Mouse (Mus musculus): ENCODE measurements at regions not wholly inside any gene's neighbourhood (a gene's known extent, or its start where the extent isn't known, plus 50 kb on each side); places are given as distances from the start of the nearest gene placed in this dataset.

DNA sequence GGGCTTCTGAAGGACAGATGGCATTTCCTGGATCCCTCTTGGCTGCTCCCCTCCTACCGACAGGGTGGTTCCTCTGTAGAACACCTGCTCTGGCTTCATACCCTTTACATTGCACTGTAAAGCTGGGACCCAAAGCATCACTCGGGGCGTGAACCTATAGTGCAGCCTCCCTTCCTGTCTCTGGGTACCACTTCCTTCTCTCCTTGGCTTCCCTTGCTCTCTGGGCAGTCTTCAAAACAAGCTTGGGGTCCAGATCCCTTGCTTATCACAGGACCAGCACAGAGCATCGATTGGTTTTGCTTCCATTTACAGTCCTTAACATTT lies 346.4 kb downstream of the Rnf144a start:
- no peak for DNase-seq (ENCODE audit: low spot score)

DNA sequence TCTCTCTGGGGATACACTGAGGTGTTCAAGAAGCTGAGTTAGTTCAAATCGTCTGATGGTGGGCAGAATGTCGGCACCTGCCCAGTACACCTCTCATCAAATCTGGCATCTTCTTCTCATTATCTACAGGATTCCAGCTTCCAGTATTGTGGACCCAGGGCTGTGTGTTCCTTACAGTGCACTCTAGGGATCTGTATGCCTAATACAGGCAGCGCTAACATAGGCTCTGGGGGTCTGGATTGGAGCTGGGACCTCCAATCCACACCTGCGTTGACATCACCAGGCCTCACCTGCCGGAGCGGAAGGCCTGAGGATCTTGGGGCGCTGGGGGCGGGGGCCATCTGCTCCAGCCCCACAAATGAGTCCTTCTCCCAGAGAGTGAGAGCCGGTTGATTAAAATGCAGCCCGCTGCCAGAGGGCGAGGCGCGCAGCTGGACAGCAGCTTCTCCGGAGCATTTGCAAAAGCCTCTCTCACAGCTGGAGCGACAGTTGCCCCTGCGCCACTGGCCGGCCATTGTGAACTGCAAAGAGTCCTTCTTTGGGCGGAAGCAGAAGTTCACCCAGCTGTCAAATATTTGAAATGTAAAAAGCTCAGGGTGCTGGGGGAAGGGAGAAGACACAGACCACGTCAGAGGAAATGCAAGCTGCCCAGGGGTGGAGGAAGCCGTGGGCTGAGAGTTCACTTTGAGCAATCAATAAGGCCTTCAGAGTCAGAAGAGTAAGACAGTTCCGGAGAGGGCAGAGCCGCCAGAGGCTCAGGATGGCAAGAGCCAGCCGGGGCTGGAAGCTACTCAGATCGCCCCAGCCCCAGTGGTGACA lies 347.0 kb downstream of the Rnf144a start:
- no peak for DNase-seq (ENCODE audit: low spot score)

DNA sequence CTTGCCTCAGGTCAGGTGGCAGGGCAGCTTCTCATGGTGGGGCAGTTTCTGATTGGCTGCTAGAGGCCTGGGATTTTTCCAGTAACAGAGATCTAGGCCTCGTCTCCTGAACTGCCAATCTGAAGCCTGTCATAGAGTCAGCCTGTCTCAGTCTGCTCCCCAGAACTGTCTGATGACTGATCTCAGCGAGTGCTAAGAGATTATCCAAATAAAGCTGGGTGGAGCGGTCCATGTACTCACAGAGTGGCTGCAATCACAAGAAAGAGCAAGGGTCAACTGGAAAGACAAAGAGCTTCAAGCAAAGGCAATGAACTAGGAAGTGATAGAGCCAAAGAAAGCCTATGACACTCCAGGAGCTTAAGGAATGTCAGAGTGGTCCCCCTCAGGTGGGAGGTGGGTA lies 354.7 kb downstream of the Rnf144a start:
- no peak for DNase-seq (ENCODE audit: low spot score)

DNA sequence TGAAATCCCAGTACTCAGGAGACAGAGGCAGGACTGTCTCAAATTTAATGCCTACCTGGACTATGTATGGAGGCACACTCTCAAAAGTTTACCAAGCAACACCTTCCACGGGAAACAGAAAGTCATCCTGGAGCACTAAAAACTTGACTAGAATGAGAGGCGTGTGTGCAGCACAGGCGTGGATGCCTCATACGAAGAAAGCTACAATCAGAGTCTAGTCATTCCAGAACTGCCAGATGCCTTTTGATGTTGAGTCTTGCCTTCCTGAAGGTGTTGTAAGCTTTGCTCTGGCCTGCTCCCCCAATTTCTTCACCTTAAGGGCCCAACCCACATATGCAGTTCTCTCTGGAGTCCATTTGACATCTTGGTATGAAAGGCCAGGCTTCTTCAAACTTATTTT lies 356.0 kb downstream of the Rnf144a start:
- DNase-seq (ENCODE audit: low spot score) = no peak

DNA sequence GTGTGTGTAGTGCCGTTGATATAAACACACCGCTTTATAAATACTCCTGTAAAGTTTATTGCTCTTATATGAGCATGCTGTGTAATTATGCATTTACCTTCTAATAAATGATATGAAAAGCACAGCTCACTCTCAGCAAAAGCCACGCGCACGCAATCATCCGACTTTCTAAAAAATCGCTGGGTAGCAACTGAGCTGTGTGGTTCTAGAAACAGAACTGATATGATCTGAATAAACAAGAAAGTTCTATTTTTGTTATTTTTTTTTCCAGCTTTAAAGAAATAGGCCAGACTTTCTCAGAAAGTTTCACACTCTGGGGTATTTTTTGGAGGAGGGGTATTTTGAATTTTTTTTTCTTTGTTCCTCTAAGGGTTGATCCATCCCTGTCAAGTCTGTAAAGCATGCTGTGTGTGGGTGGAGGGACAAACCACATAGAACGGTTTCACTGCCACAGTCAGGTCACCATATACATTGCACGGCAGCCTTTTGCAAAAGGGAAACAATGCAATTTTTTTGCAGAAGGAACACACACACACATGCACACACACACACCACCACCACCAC lies 357.5 kb downstream of the Rnf144a start:
- no peak for DNase-seq (ENCODE audit: low spot score)

DNA sequence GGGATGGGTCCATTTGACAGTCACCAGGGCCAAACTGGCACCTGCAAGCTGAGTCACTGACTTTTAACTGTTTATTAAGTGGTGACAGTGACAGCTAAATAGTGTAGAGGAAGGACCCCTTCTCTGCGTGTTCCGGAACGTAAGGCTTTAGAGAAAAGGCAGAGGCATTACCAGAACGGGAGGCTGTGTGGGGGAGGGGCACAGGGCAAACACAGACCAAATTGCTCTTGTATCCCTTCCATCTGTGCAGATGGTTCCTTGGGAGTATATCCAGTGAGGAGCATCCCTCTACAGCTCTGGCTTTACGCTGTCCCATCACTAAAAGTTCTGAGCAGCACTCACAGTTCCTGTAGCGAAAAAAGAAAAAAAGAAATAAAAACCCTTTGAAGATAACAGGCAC lies 368.1 kb downstream of the Rnf144a start:
- no peak for DNase-seq (ENCODE audit: low spot score)

DNA sequence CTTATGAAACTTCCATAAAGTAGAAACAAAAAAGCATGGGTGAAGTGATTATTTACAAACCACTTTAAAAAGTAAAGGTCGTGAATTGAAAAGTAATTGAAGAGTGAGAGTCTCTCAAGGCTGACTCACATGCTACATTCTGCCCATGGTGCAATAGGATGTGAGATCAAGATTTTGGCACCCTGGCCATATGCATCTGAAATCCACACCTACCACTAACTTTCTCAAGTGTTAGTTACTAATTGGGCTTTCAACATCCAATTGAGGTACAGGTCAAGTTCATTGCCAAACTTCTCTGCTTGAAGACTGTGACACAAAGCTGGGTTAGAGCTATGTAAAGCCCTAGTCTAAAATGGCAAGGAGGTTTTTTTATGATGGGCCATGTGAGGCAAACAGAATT lies 369.7 kb downstream of the Rnf144a start:
- DNase-seq (ENCODE audit: low spot score) = no peak

DNA sequence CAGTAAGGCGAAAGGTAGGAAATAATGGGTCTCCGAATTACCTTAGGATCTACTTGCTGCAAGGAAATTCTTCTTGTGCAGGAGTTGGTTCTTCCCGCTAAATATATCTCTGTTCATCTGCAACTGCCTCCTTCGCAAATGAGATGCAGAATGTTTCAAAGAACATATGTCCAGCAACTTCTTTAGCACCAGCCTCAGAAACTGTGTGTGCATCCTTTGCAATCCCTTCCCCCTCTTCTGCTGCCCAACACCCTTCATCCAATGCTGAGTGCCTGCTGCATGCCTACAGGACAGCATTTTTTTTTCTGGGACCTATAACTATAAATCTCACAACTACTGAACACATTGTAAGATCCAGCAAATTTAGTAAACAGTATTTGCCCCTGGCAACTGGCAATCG lies 402.1 kb downstream of the Rnf144a start:
- no peak for DNase-seq (ENCODE audit: low spot score)

DNA sequence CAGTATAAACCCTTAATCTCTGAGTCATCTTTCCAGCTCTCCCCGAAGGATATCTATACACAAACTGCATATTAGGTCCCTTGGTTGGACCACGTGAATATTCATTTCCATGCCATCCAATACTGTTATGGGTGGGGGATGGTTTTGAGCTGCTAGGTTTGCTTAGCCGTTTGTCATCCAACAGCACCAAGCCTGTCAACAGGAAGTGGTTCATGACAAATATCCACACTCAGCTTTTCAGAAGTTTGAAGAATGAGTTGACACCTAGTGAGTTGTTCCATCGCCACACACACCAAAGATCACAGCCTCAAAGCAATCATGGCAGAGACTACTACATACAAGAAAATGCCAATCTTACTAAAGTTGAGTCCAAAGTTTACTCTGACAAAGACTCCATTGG lies 421.0 kb downstream of the Rnf144a start:
- DNase-seq (ENCODE audit: low spot score) = no peak

DNA sequence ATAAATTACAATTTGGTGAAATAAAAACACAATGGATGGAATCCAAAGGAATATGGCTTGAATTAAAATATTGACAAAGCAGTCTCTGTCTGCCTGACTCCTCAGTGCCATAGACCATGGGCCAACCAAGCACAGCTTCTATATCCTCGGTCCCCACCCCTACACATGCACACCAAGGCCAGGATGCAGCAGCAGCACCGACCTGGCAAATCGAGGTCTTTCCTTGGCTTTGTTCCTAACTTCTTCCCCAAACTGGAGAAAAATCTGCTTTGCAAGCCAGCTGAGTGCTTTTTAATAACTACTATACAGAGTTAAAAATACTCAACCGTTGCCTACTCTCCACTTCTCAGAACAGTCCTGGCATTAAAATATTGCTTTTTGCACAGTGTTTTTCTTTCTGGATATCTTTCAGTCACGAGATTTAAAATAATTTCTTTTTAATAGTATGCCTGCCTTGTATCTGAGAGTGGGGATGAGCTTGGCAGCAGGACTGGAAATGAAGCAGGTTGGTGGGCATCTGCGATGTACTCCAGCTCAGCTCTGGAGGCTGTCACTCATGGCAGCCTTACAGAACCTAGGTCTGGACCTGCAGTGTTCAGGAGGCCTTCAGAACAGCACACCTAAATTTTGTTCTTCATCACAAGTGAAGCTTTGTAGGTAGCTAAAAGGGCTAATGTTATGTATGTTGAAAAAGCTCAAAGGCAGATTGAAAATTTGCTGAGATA lies 423.1 kb downstream of the Rnf144a start:
- DNase-seq (ENCODE audit: low spot score) = no peak

DNA sequence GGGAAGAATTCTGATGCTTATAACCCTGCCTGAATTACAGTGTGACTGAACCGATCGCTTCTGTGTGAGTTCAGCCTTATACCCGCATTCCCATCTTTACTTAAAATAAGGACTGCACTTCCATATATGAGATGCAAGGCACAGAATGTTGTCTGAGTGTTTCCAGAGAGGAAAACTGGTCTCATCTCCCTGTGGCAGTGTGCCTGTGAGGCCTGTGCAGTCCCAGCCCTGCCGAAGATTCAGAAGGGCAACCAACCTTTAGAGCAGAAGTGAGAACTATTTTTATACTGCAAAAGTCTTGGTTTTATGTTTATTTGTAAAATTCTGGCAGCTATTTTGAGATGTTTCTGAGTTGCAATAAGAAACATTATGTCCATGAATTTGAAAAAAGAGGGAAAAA lies 432.5 kb downstream of the Rnf144a start:
- DNase-seq (ENCODE audit: low spot score) = no peak

DNA sequence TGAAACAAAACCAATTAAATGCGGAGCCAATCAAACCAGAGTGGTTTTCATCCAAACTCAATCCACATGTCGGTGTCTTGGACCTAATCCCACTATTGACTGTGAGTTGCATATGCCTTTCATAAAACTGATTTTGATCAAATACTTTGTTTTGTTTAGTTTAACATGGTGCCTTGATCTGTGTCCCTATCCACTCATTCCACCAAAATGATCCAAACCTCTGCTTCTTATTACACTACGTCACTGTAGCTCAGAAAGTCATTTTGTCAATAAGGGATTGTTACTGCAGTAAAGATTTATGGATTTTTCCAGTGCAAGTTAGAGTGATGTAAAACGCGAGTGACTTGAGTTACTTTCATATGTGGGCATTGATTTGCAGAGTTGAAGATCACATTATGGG lies 436.7 kb downstream of the Rnf144a start:
- no peak for DNase-seq (ENCODE audit: low spot score)

DNA sequence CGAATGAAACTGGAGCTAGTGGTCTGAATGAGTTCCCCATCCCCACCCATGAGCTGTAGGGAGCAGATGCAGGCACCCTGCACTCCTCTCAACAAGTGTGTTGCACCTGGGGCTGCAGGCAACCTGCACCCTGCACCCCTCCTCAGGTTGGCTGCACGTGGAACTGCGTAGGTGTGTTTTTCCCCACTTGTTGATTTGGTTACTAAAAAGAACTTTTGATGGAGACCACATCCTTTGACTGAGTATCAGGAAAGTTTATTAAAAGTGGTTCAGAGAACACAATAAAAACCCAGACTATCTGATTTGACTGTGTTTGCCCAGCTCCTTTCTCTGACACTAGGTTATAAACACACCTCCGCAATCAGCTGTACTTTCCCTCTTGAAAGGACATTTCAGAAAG lies 456.5 kb downstream of the Rnf144a start:
- DNase-seq (ENCODE audit: low spot score) = no peak

DNA sequence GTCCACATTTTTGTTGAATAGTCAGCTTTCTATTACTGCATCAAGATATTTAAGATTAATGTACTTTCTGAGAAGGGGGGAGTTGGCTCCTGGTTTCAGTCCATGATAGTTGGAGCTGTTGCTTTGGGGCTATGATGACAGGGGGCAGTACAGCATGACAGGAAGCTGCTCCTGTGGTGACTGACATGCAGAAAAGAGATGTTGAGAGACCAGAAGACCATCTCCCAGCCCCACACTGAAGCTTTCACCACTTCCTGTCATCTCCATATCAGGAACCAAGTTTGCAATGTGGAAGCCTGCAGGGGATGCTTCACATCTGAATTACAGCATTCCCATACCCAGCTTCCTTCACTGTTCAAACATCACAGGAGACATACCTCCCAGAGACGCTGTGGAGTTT lies 457.5 kb downstream of the Rnf144a start:
- no peak for DNase-seq (ENCODE audit: low spot score)

DNA sequence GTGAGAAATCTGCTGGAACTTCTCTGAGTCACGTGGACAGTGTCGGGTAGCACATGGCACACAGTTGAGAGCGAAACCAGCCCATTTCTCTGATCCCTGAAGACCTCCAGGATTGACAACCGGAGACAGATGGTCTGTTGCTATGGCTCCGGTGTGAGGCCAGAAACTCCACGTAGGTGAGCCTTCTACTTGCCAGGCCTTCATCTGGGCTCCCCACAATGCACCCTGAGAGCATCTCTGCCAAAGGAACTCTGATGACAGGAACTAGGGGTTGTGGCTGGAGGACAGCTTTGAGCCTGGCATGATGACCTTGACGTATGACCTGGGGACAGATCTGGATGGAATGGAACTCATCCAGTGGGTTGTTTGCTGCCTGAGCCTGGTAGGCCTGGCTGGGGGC lies 467.9 kb downstream of the Rnf144a start:
- DNase-seq (ENCODE audit: low spot score) = no peak

DNA sequence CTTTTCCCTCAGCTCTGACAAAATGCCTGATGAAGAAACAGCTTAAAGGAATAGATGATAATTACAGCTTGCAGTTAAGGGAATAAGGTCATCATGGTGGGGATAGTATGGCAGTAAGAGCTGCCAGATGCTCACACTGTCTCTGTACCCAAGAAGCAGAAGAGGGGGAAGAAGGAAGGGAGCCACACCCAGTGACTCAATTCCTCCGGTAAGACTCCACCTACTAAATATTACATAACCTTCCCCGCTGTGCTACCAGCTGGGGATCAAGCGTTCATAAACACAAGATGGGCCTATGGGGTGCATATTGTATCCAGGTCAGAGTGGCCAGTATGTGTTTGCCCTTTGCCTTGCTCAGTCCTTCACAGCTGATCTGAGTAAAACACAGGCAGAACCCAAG lies 468.9 kb downstream of the Rnf144a start:
- no peak for DNase-seq (ENCODE audit: low spot score)

DNA sequence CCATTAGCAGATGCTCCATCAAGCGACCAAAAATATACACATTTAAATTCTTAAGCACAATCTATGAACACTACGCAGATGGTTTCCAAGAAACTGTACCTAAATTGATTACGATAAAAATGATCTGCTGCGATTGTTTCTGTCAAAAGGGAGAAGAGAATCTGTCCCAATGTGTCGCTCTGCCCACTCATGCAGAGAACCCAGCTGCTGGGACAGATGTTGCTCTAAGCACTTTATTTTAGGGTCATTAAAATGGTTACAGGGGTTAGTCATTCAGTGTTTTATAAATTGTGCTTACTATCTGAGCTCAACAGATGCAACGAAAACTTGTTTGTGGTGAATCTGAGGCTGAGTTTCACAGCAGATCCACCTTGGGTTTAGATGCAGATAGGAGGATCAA lies 476.2 kb downstream of the Rnf144a start:
- DNase-seq (ENCODE audit: low spot score) = no peak

DNA sequence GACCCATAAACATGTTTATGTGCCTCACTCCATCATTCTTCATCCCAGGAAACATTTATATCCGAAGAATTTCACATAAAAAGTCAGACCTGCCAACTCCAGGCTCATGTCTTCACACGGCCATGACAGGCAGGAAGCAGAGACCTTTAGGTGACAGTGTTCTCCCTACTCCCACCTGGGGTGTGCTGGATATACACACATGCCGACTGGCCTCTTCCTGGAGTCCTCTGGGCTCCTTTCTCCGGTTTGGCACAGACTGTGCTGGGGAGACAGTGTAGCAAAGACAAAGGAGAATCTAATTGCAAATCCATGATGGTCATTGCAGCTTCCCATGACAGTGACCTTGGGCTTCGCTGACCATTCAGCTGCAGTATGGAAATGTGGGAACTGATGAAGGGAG lies 480.1 kb downstream of the Rnf144a start:
- no peak for DNase-seq (ENCODE audit: low spot score)

DNA sequence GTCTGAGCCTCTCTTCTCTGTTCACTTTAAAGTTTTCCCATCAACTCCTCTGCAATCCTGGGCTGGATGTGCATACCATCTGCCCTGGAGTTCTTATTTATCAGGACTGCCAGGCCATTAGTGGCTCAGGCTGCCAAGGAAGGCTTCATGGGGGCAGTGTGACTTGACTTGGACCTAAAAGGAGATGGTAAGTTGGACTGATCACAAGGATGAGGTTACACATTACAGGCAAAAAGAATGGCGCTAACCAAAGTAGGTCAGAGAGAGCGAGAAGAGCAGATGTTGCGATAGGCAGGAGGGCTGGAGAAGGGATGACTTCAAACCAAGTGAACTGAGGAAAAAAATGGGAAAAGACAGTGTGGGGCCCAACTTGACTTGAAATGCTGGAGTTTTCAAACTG lies 480.5 kb downstream of the Rnf144a start:
- DNase-seq (ENCODE audit: low spot score) = no peak

DNA sequence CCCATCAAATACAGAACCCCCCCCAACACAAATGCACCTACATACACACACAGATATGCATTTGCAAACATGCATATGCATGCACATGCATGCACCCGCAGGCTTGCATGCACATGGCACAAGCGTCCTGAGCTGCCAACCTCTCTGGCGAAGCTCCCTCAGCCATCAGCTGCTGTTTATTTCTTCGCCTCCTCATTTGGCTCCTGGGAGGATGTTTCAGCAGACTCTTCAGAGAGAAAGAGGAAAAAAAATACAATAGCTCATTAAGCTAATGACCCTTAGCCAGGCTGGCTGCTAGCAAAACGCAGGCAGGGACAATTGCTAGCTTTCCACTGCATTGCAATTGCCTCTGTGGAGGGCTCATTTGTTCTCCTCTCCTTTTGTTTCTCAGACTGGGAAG lies 488.7 kb downstream of the Rnf144a start:
- DNase-seq (ENCODE audit: low spot score) = no peak

DNA sequence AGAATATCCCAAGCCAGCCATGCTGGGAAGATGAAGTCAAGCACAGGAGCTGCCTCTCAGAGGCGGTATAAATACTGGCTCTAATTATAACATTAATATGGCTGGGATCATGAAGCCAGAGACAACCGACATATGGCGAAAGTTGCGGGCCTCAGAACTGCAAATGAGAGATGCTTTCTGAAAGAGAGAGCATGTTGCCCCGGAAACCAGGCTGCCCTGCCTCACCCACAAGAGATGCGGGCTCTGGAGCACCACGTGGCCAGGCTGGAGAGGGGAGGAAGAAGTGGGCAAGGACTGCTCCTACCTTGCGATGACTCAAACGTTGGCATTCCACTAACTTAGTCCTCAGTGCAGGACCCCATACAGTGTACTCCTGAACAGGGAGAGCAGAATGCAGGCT lies 490.5 kb downstream of the Rnf144a start:
- DNase-seq (ENCODE audit: low spot score) = no peak

DNA sequence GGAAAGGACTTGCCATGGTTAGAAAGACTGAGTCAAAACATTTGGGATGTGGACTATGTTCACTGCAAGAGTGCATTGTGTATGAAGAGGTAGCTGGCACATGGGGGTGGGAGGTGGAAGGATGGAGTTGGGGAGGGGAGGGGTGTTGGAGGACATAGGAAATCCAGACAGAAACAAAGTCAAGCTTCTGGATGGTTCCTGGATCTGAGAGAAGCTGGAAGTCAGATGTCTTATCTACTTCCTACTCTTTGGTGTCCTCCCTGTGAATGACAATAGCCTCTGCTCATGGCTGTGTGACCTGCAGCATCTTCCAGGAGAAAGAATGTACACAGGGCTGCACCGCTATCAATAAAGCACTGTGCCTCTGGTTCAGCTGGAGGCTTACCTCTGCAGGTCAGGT lies 491.3 kb downstream of the Rnf144a start:
- no peak for DNase-seq (ENCODE audit: low spot score)

DNA sequence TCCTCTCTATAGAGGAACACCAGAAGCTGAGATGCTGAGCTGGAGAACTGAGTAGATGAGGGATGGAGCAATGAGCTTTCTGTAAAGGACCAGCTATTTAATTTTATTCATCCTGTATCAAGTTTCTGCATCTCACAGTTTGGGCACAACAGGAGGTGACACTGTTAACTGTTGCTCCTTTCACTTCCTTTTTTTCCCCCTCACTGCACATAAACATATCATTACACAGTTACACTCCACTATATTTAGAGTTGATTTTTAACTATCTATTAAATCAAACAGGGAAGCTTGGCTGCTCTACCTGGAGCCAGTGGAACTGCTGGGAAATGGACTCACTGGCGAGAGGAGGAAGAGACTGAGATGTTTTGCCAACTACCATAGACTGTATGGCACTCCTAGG lies 509.4 kb downstream of the Rnf144a start:
- DNase-seq (ENCODE audit: low spot score) = no peak

DNA sequence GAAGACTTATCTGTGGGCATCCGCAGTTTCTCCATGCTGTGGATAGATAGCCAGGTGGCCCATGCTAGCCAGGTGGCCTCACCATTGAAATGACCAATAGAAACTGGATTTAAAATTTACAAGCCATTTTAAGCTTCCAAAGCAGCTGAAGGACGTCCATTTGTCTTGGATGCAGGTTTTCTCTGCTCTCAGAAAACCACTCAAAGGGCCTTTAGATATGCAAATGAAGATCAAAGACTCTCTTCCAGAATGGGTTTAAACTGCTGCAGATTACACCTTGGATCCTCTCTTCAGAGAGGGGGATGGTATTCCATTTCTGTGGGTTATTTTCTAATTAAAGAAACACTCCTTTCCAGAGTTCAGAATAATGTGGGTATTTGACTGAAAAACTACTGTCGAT lies 518.5 kb downstream of the Rnf144a start:
- DNase-seq (ENCODE audit: low spot score) = no peak

All from adipocyte (in vitro differentiated cells).